Mouse (Mus musculus) C2C12 (cell line): ENCODE data around the gene Pcolce2. TPM values are rescaled to one million over a fixed set of nuclear protein-coding genes. Genes with fewer than 3 reads are reported as not detected.

ENCODE experiments used
- H3K27me3 ChIP-seq: one replicate; pipeline ENCODE4 v1.6.1; 2011; ENCODE audit not compliant: control insufficient read depth, insufficient read depth, insufficient read length
- H3K36me3 ChIP-seq: one replicate; pipeline ENCODE4 v1.6.1; 2011; ENCODE audit not compliant: control insufficient read depth, insufficient read depth
- H3K4me3 ChIP-seq: one replicate; pipeline ENCODE4 v1.5.1; 2011; ENCODE audit warnings: mild to moderate bottlenecking, control low read depth; ENCODE audit not compliant: poor library complexity, insufficient read depth, severe bottlenecking
- H3K79me2 ChIP-seq: one replicate; pipeline ENCODE4 v1.6.1; 2011; ENCODE audit not compliant: control insufficient read depth, insufficient read depth
- H3K79me3 ChIP-seq: one replicate; pipeline ENCODE4 v1.6.1; 2011; ENCODE audit warnings: low read depth, control low read depth
- H3ac ChIP-seq: one replicate; pipeline ENCODE3; 2011; ENCODE audit warnings: low read depth; ENCODE audit not compliant: control insufficient read depth, insufficient read length
- CEBPB ChIP-seq: IDR thresholded peaks from one replicate; pipeline ENCODE4 v1.6.1; 2011; ENCODE audit warnings: low read depth, mild to moderate bottlenecking, control low read depth, moderate library complexity
- CTCF ChIP-seq: IDR thresholded peaks from one replicate; pipeline ENCODE4 v1.5.1; 2011; ENCODE audit not compliant: control insufficient read depth, insufficient read depth, insufficient read length
- FOSL1 ChIP-seq: IDR thresholded peaks from one replicate; pipeline ENCODE4 v1.8.0; 2011; ENCODE audit warnings: mild to moderate bottlenecking, low read length; ENCODE audit not compliant: poor library complexity, insufficient read depth, severe bottlenecking
- MAX ChIP-seq: IDR thresholded peaks from one replicate; pipeline ENCODE4 v1.6.1; 2011; ENCODE audit warnings: mild to moderate bottlenecking, control low read depth
- MYOD1 ChIP-seq: IDR thresholded peaks from one replicate; pipeline ENCODE4 v1.6.1; 2011; ENCODE audit warnings: low read depth; ENCODE audit not compliant: control insufficient read depth, insufficient read length
- MYOG ChIP-seq: IDR thresholded peaks from one replicate; pipeline ENCODE4 v1.6.1; 2011; ENCODE audit not compliant: control insufficient read depth, insufficient read length; ENCODE audit errors: extremely low read depth
- USF1 ChIP-seq: IDR thresholded peaks from one replicate; pipeline ENCODE4 v1.6.1; 2011; ENCODE audit warnings: low read depth, mild to moderate bottlenecking, control low read depth, moderate library complexity
- polyA plus RNA-seq: library from polyadenylated mRNA; unstranded; fragments of >200 nt; fragmentation: generic; extraction: Trizol; gene quantifications from one replicate; pipeline ENCODE4 v1.2.1, GENCODE M21; 2012; ENCODE audit warnings: missing spikeins

Gene Pcolce2
- polyA plus RNA-seq, 1 experiment = 54.9 TPM

GRCm38 (mm10) chr9:95699273-95699672, 61.9 kb downstream of the Pcolce2 start:
- Histone ChIP-seq H3K79me2 (no peaks in the 10 kb centered on the region), H3K36me3 (peaks cover 22% of the 10 kb centered on the region), H3K27me3 (no peaks in the 10 kb centered on the region), H3ac (no peak overlapping the region), H3K4me3 (no peak overlapping the region), H3K79me3 (no peaks in the 10 kb centered on the region)
- TF ChIP-seq MYOG (no peak), CEBPB (no peak), FOSL1 (no peak), MYOD1 (no peak), CTCF (no peak), MAX (no peak), USF1 (no peak)

- no peaks in the 10 kb centered on the region for H3K79me2 ChIP-seq
- no peak overlapping the region for H3K4me3 ChIP-seq
- TF ChIP-seq USF1 = no peak
- no peak for TF ChIP-seq MAX
- no peak for TF ChIP-seq CEBPB
- TF ChIP-seq CTCF = no peak
- no peak for TF ChIP-seq FOSL1
- TF ChIP-seq MYOD1 = no peak
- TF ChIP-seq MYOG = no peak
- H3K27me3 ChIP-seq = no peaks in the 10 kb centered on the region
- no peaks in the 10 kb centered on the region for H3K36me3 ChIP-seq
- H3K79me3 ChIP-seq = no peaks in the 10 kb centered on the region
- no peak overlapping the region for H3ac ChIP-seq
These were observed 66.7 kb downstream of the Pcolce2 start for GRCm38 (mm10) chr9:95704078-95704477.

DNA sequence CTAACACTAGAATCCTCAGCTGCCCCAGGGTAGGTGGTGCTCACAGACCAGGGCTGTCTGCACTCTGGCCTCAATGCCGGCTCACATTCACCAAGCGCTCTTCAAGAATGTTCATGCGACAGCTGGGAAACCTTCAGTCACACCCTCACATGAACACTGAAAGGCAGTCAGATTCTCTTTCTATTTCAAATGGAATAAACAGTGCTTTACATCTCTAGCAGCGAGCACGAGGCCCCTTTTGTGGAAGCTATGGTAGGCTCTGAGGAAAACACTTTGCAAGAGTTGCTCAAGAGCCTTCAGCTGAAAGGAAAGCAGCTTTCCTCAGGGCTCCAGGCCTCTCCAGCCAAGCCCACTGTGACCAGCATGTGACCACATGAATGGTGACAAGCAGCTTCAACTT, 68.0 kb downstream of the Pcolce2 start:
- no peak overlapping the region for H3ac ChIP-seq
- no peaks in the 10 kb centered on the region for H3K36me3 ChIP-seq
- no peaks in the 10 kb centered on the region for H3K27me3 ChIP-seq
- no peak overlapping the region for H3K4me3 ChIP-seq
- H3K79me2 ChIP-seq = no peaks in the 10 kb centered on the region
- TF ChIP-seq MYOG = no peak
- no peak for TF ChIP-seq USF1
- TF ChIP-seq MYOD1 = no peak
- TF ChIP-seq CEBPB = no peak
- TF ChIP-seq FOSL1 = no peak
- no peak for TF ChIP-seq CTCF
- no peak for TF ChIP-seq MAX
- H3K79me3 ChIP-seq = no peaks in the 10 kb centered on the region

GRCm38 (mm10) chr9:95708943-95709342, 71.5 kb downstream of the Pcolce2 start:
- Histone ChIP-seq H3ac (no peak overlapping the region), H3K27me3 (no peaks in the 10 kb centered on the region), H3K79me2 (no peaks in the 10 kb centered on the region), H3K4me3 (no peak overlapping the region), H3K36me3 (no peaks in the 10 kb centered on the region), H3K79me3 (no peaks in the 10 kb centered on the region)
- TF ChIP-seq MYOD1 = no peak
- TF ChIP-seq CTCF = no peak
- TF ChIP-seq MYOG = no peak
- TF ChIP-seq USF1 = no peak
- no peak for TF ChIP-seq FOSL1
- TF ChIP-seq CEBPB = no peak
- no peak for TF ChIP-seq MAX

- Histone ChIP-seq H3K27me3 (no peaks in the 10 kb centered on the region), H3K79me3 (no peaks in the 10 kb centered on the region), H3K36me3 (no peaks in the 10 kb centered on the region), H3ac (no peak overlapping the region), H3K4me3 (no peak overlapping the region), H3K79me2 (no peaks in the 10 kb centered on the region)
- TF ChIP-seq CTCF (no peak), MYOG (no peak), CEBPB (no peak), MAX (no peak), USF1 (no peak), MYOD1 (no peak), FOSL1 (no peak)
These were observed 75.2 kb downstream of the Pcolce2 start for GRCm38 (mm10) chr9:95712574-95712973.

DNA sequence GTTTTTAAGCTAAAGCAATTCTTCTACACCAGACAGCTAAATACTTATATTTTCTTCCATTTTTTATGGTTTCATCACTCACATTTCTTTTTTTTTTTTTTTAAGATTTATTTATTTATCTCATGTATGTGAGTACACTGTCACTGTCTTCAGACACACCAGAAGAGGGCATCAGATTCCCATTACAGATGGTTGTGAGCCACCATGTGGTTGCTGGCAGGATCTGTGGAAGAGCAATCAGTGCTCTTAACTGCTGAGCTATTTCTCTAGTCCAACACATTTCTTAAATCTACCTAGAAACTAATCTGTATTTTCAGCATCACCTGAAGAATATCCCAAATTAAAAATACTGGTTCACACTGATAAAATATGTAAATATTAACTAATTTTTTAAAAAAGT, 98.8 kb downstream of the Pcolce2 start:
- no peaks in the 10 kb centered on the region for H3K79me2 ChIP-seq
- no peak overlapping the region for H3ac ChIP-seq
- no peaks in the 10 kb centered on the region for H3K36me3 ChIP-seq
- no peaks in the 10 kb centered on the region for H3K27me3 ChIP-seq
- H3K4me3 ChIP-seq = no peak overlapping the region
- TF ChIP-seq MYOD1 (no peak), CEBPB (no peak), MAX (no peak), FOSL1 (no peak), MYOG (no peak), CTCF (no peak), USF1 (no peak)
- no peaks in the 10 kb centered on the region for H3K79me3 ChIP-seq
